Mouse (Mus musculus): ENCODE data around the gene Enpp6.

The Enpp6 gene

GRCm38 (mm10) chr8:47082201-47083027 lies 95.7 kb downstream of the Enpp6 start:
- no peak for TF ChIP-seq GATA4 (IDR thresholded peaks at IDR 0.05; ENCODE audit: insufficient replicate concordance, low read length)

DNA sequence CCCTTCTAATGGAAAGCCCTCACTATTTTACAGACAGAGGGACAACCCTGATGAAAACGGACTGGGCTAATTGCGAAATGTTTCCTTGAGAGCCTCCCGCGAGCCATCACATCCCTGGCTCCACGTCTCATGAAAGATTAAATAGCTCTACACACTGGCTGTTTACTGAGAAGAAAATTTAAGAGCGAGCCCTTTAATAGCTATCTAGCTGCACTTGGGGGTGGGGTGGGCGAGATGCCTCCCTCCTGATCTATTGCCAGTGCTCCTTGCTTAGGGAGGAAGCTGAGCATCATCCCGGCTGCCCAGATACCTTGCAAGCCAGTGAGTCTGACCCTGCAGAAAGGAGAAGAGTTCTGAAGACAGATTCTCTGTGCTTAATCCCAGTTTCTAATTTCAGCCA lies 103.3 kb downstream of the Enpp6 start:
- TF ChIP-seq GATA4 (IDR thresholded peaks at IDR 0.05; ENCODE audit: insufficient replicate concordance, low read length), result no peak

- TF ChIP-seq GATA4 (IDR thresholded peaks at IDR 0.05; ENCODE audit: insufficient replicate concordance, low read length), result no peak
Observed at GRCm38 (mm10) chr8:47105617-47106016, 118.9 kb downstream of the Enpp6 start.

DNA sequence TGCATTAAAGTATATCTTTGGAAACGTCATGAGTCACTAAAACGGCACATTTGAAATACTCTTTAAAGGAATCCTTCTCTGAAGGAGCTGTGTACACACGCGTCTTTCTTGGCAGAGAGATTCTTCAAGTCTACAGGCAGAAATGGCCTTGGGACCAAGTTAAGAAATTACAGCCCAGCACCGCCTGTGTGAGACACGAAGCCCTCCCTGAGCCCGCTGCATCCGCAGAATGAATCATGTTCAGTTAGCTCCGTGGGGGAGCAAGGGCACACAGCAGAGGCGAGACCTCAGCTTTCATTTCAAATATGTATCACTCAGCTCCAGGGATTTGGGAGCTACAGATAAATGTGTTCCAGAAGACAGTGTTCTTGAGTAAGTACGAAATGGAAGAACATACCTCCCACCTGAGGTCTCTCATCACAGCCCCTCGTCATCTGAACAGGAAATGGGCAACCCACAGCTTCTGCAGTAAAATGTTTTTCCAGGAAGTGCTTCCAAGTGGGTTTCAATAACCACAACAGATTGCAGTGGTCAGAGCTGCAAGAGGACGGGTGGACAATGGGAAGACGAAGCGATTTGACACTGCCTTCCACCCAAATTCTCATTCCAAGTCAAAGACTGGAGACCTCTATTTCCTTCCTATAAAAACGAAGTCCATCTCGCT lies 127.6 kb downstream of the Enpp6 start:
- no peak for TF ChIP-seq GATA4 (IDR thresholded peaks at IDR 0.05; ENCODE audit: insufficient replicate concordance, low read length)

- TF ChIP-seq GATA4 (IDR thresholded peaks at IDR 0.05; ENCODE audit: insufficient replicate concordance, low read length), result no peak
Observed at GRCm38 (mm10) chr8:47117336-47117735, 130.6 kb downstream of the Enpp6 start.

- TF ChIP-seq GATA4 (IDR thresholded peaks at IDR 0.05; ENCODE audit: insufficient replicate concordance, low read length), result no peak
Observed at GRCm38 (mm10) chr8:47119895-47120294, 133.2 kb downstream of the Enpp6 start.

GRCm38 (mm10) chr8:47128859-47129258 lies 142.2 kb downstream of the Enpp6 start:
- no peak for TF ChIP-seq GATA4 (IDR thresholded peaks at IDR 0.05; ENCODE audit: insufficient replicate concordance, low read length)

- no peak for TF ChIP-seq GATA4 (IDR thresholded peaks at IDR 0.05; ENCODE audit: insufficient replicate concordance, low read length)
Observed at GRCm38 (mm10) chr8:47133381-47133780, 146.7 kb downstream of the Enpp6 start.

GRCm38 (mm10) chr8:47134736-47135135 lies 148.0 kb downstream of the Enpp6 start:
- TF ChIP-seq GATA4 (IDR thresholded peaks at IDR 0.05; ENCODE audit: insufficient replicate concordance, low read length), result no peak

DNA sequence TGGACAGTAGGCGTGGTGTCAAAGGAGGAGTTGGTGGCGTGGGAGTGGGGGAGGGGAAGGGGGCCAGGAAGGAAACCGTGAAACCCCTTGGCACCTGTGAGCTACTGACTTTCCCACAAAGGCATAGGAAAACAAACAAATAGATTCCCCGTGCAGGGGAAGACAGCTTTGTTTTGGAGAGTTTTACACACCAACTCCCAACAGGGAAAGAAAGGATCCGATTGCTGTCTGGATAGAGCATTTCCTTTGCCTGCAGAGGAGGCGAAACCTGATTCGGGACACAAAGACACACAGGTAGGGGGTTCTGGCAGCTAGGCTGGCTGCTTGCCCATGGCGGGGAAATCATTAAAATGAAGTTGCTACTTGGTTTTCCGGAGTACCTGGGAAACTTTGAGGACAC lies 148.9 kb downstream of the Enpp6 start:
- TF ChIP-seq GATA4 (IDR thresholded peaks at IDR 0.05; ENCODE audit: insufficient replicate concordance, low read length), result no peak

DNA sequence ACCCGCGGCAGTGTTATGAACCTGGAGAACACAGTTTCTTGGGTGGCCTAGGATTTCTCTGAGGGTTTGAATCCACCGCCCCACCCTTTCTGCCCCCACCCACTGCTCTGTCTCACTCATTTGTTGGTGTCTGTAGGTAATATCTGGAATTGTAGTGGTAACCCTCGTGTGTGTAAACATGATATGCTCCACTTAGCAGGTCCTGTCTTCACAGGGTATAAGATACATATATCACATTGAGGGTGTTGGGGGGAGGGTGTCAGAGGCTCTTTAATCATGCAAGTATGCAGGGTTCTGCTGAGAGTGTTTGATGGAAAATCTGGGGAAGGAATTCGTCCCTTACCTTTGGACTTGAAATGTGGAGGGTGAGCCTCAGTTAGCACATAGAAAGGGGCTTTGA lies 149.4 kb downstream of the Enpp6 start:
- TF ChIP-seq GATA4 (IDR thresholded peaks at IDR 0.05; ENCODE audit: insufficient replicate concordance, low read length), result no peak

DNA sequence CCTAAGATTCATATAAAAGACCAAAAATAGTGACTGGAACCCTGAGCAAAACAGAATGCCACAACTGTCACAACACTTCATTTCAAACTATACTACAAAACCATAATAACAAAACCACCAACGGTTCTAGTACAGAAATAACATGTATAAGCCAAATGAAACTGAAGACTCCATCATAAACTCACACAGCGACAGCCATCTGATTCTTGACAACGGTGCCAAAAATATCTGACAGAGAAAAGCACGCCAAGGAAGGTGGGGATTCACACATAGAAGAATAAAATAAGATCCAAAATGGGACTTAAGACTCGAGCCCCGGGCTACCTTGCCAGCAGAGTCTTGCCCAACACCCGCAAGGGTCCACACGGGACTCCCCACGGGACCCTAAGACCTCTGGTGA lies 158.6 kb downstream of the Enpp6 start:
- no peak for TF ChIP-seq GATA4 (IDR thresholded peaks at IDR 0.05; ENCODE audit: insufficient replicate concordance, low read length)

Data from liver, adult (tissue).